Mouse (Mus musculus) testis, adult 2 months (tissue): Measurements from ENCODE around the gene Gpx5.

Experiments used
- CTCF ChIP-seq: fragments of 200-500 bp; IDR thresholded peaks from 2 replicates; pipeline ENCODE4 v1.5.1; 2012; ENCODE audit warnings: low read depth, mild to moderate bottlenecking, inconsistent platforms, low read length, moderate library complexity; ENCODE audit not compliant: control insufficient read depth, insufficient read depth, insufficient replicate concordance
- POLR2A ChIP-seq: fragments of 200-500 bp; IDR thresholded peaks from 2 replicates; pipeline ENCODE4 v1.6.1; 2012; ENCODE audit warnings: low read depth, mild to moderate bottlenecking, inconsistent platforms, low read length, moderate library complexity; ENCODE audit not compliant: control insufficient read depth

DNA sequence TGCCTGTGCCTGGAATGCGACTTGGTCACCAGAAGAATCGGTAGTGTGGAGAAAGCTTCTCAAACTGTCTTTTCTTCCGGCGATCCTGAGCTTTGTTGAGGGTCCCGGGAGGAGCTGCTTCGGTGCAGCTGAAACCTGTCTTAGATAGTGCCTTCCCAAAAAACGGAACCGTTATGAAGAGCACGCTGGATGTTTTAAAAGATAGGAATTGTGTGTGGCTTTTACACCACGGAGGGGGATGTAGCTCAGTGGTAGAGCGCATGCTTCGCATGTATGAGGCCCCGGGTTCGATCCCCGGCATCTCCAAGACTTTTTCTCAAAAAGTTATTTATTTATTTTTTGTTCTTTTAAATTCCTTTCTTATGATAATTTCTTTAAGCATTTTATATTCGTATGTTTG lies 38.5 kb downstream of the Gpx5 start:
- TF ChIP-seq POLR2A (no peak), CTCF (no peak)
